Mouse (Mus musculus) layer of hippocampus, adult 2 months (tissue): Measurements from ENCODE around the gene Arpc5. TPM values are rescaled to one million over a fixed set of nuclear protein-coding genes. Genes with fewer than 3 reads are reported as not detected.
A peak's percentile ranks its signal among the peaks of the same experiment; 100 is the strongest.
"Not testable (repeated sequence)": the region's sequence is repeated elsewhere in the genome, so short reads cannot be mapped to it uniquely, and the experiment has no call there.

Source experiments
- DNase-seq, 2 experiments: peaks; one replicate each; pipeline ENCODE4 v3.0.0; 2022; ENCODE audit warnings: low spot score in 2 of 2
- H3K27ac ChIP-seq: fragments of 200-600 bp; 2 replicates; pipeline ENCODE4 v1.8.1; 2022
- H3K4me3 ChIP-seq: fragments of 200-600 bp; 2 replicates; pipeline ENCODE4 v1.8.1; 2022; ENCODE audit warnings: mild to moderate bottlenecking
- CTCF ChIP-seq: fragments of 200-600 bp; conservative IDR thresholded peaks from 2 replicates; pipeline ENCODE4 v1.8.1; 2022; ENCODE audit warnings: antibody characterized with exemption, mild to moderate bottlenecking, moderate library complexity
- total RNA-seq, 2 experiments: library from RNA; stranded (reverse); gene quantifications; 2 replicates each; pipeline ENCODE4 v1.2.3; 2021

Gene Arpc5
- total RNA-seq, 2 experiments from 2014 or later: 185 to 193 TPM

GRCm38 (mm10) chr1:152749276-152749675 is 17.1 kb upstream of the Arpc5 start:
- H3K27ac ChIP-seq: peak overlapping the region; percentile 76

GRCm38 (mm10) chr1:152750312-152750965 is 15.9 kb upstream of the Arpc5 start, which contains the start of gene Apobec4:
Gene Apobec4, plus strand, starts transcription at chr1:152750551.
- peak in 1 of 2 experiments; percentile 54 for DNase-seq
- H3K4me3 ChIP-seq: peak within 1 kb of the TSS; percentile 31
- H3K27ac ChIP-seq: peak within 1 kb of the TSS; percentile 76
- no peak for TF ChIP-seq CTCF

More at GRCm38 (mm10) chr1:152749276-152749675, 17.1 kb upstream of the Arpc5 start:
- TF ChIP-seq CTCF: no peak
- no peak for DNase-seq
- H3K4me3 ChIP-seq: no peak overlapping the region

- Histone ChIP-seq H3K27ac (no peak overlapping the region), H3K4me3 (no peak overlapping the region)
- DNase-seq: no peak
- TF ChIP-seq CTCF: no peak
Measured at GRCm38 (mm10) chr1:152761791-152762190, 4.6 kb upstream of the Arpc5 start.

GRCm38 (mm10) chr1:152766804-152767748 is 734 bp downstream of the Arpc5 start:
- peak overlapping the region; percentile 98 for H3K4me3 ChIP-seq
- no peak for TF ChIP-seq CTCF
- DNase-seq: no peak

GRCm38 (mm10) chr1:152767749-152768488 is 1.6 kb downstream of the Arpc5 start:
- H3K27ac ChIP-seq: peak overlapping the region; percentile 95
- peak overlapping the region; percentile 98 for H3K4me3 ChIP-seq
- peak; percentile 89 for TF ChIP-seq CTCF
- peak; percentile 90 to 91 for DNase-seq

More at GRCm38 (mm10) chr1:152766804-152767748, 734 bp downstream of the Arpc5 start:
- peak overlapping the region; percentile 95 for H3K27ac ChIP-seq

- peak; percentile 48 to 55 for DNase-seq
- peak overlapping the region; percentile 54; the same call in 1 of the 2 replicates for H3K27ac ChIP-seq
- H3K4me3 ChIP-seq: no peak overlapping the region; the same call in 1 of the 2 replicates
- no peak for TF ChIP-seq CTCF
Measured at GRCm38 (mm10) chr1:152771016-152771415, 4.7 kb downstream of the Arpc5 start.

GRCm38 (mm10) chr1:152774601-152775000 is 8.3 kb downstream of the Arpc5 start:
- H3K4me3 ChIP-seq, DNase-seq, H3K27ac ChIP-seq: not testable (repeated sequence)

GRCm38 (mm10) chr1:152779071-152779737 is 12.9 kb downstream of the Arpc5 start:
- TF ChIP-seq CTCF: peak; percentile 91
- Histone ChIP-seq H3K4me3 (no peak overlapping the region), H3K27ac (no peak overlapping the region)
- DNase-seq: peak; percentile 53 to 83

- DNase-seq: no peak
- no peak for TF ChIP-seq CTCF
Measured at GRCm38 (mm10) chr1:152784620-152785019, 18.3 kb downstream of the Arpc5 start.

GRCm38 (mm10) chr1:152785446-152785845 is 19.1 kb downstream of the Arpc5 start:
- H3K4me3 ChIP-seq, DNase-seq, H3K27ac ChIP-seq: not testable (repeated sequence)

More at GRCm38 (mm10) chr1:152784620-152785019, 18.3 kb downstream of the Arpc5 start:
- Histone ChIP-seq H3K4me3 (no peak overlapping the region), H3K27ac (no peak overlapping the region)

GRCm38 (mm10) chr1:152786953-152787352 is 20.6 kb downstream of the Arpc5 start:
- Histone ChIP-seq H3K4me3 (no peak overlapping the region), H3K27ac (no peak overlapping the region)
- TF ChIP-seq CTCF: no peak
- no peak for DNase-seq

GRCm38 (mm10) chr1:152788121-152788660 is 21.8 kb downstream of the Arpc5 start:
- H3K27ac ChIP-seq: no peak overlapping the region
- no peak for TF ChIP-seq CTCF
- H3K4me3 ChIP-seq: no peak overlapping the region
- DNase-seq: no peak
